Mouse (Mus musculus) left cerebral cortex, postnatal 14 days (tissue): ENCODE measurements around the gene Ip6k2. TPM values are rescaled to one million over a fixed set of nuclear protein-coding genes. Genes with fewer than 3 reads are reported as not detected.

ENCODE experiments used
- DNase-seq, 2 experiments: peaks; one replicate each; pipeline ENCODE4 v3.0.0; 2021 to 2022; ENCODE audit warnings: low spot score in 2 of 2, mixed read lengths in 1 of 2
- intact Hi-C: fragments of 180-260 bp; cut with DNase I; formaldehyde crosslinking; loops from one replicate; pipeline ENCODE4 v1.15.1; 2025
- long read RNA-seq, 2 experiments: library from polyadenylated mRNA; stranded (forward); transcript quantifications; one replicate each; pipeline ENCODE4 v2.0.0; 2021
- total RNA-seq, 2 experiments: library from RNA; stranded (reverse); gene quantifications; 2 replicates each; pipeline ENCODE4 v1.2.3; 2021

The Ip6k2 gene
- 100 to 1,000 TPM; 149 to 153 TPM for total RNA-seq
- long read RNA-seq, experiment 1, transcript Ip6k2-204 (3 exons, 1,191 nt) = minor isoform, 6 of 66 reads
- long read RNA-seq, experiment 1, transcript Ip6k2-207 (2 exons, 2,820 nt) = major isoform, 7 of 66 reads
- long read RNA-seq, experiment 1, partial matches to known transcripts = 15 of 66 reads
- long read RNA-seq, experiment 1, other reads (novel, unspliced or antisense) = 33 of 66 reads
- long read RNA-seq, experiment 2, partial matches to known transcripts = 7 of 42 reads
- long read RNA-seq, experiment 2, other reads (novel, unspliced or antisense) = 28 of 42 reads

- peak; percentile 96 to 97 for DNase-seq
- intact Hi-C loops = no loop called here
Measured at GRCm38 (mm10) chr9:108783548-108784463, at the start of gene Ip6k2. Gene Ip6k2, plus strand, starts transcription at chr9:108783796.

GRCm38 (mm10) chr9:108734626-108735025, 49.0 kb upstream of the Ip6k2 start:
- intact Hi-C loops = no loop called here

DNA sequence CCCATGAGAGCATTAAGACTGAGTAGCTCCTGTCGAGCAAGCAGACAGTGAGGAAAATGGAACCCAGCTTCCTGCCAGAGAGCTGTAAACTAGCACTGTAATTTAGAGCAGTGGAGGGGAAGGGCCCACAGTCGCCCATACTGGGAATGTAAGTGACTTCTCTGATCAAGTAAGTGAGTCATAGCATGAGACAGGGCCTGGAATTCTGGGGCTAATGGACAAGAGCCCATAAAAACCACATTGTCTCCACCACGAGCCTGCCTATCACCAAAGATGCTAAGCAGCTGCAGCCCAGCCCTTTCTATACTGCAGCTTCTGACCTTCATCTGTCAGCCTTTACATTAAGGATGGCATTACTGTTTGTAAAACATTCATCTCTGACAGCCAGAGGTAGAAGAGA, 44.4 kb upstream of the Ip6k2 start:
- intact Hi-C loops = no loop called here
- DNase-seq = no peak

More at GRCm38 (mm10) chr9:108734626-108735025, 49.0 kb upstream of the Ip6k2 start:
- no peak for DNase-seq

DNA sequence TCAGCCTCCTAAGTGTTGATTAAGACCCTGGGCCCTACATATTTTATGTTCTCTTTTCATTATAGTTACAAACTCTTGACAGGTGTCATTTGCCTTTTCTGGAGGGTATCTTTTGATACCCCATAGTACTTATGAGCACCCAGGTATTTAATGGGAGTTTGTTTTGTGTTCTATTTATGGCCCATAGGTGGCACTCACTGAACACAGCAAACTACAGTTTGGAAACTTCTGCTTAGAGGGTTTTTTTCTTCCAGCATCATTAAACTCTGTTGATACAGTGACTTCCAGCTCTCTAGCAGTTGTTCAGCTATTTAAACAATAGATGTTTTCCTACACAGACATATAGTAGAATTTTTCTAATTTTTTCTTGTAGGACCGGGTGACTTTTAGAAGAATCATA, 43.5 kb upstream of the Ip6k2 start:
- intact Hi-C loops = no loop called here

DNA sequence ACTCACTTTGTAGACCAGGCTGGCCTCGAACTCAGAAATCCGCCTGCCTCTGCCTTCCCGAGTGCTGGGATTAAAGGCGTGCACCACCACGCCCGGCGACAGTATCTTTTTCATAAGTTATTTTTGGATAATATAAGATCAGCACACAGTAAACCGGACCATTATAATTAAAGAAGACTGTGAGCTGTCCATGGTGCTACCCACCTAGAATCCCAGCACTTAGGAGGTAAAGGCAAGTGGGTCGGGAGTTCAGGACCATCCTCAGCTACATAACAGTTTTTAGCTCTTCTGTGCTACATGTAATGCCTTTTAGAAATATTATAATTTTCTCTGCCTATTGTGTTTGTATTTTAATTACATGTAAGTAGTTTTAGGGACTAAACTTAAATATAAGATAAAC, 41.5 kb upstream of the Ip6k2 start:
- DNase-seq = no peak
- intact Hi-C loops = no loop called here

More for the DNA sequence above, 43.5 kb upstream of the Ip6k2 start:
- no peak for DNase-seq

GRCm38 (mm10) chr9:108746876-108747499, 36.6 kb upstream of the Ip6k2 start:
- DNase-seq = no peak
- intact Hi-C loops = no loop called here

- intact Hi-C loops = no loop called here
- DNase-seq = no peak
Measured at GRCm38 (mm10) chr9:108747694-108748093, 35.9 kb upstream of the Ip6k2 start.

DNA sequence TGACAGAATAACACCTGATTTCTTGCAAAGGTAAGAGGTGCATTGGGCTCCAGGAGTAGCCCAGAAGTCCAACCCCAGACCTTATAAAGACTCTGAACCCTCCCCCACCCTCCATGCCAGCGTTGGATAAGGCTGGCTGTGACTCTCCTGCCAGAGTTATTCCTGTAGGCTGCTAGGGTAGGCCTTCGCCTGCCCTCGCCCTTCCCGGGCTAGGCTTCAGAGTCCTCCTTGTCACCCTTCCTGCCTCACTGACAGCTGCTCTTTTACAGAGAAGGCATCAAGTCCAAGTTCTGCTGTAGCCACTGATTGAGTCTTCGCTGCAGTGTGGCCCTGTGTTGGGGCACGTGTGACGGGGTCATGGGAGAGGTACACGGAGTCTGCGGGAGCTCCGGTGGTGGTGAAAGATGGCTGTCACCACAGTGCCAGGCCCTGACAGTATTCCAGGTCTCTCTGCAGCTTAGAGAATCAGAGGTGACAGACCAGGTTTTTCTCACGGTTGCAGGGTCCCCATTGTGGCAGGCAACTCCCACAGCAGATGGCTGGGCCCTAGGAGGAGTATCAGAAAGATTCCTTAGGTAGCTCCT, 34.9 kb upstream of the Ip6k2 start:
- intact Hi-C loops = no loop called here
- no peak for DNase-seq

DNA sequence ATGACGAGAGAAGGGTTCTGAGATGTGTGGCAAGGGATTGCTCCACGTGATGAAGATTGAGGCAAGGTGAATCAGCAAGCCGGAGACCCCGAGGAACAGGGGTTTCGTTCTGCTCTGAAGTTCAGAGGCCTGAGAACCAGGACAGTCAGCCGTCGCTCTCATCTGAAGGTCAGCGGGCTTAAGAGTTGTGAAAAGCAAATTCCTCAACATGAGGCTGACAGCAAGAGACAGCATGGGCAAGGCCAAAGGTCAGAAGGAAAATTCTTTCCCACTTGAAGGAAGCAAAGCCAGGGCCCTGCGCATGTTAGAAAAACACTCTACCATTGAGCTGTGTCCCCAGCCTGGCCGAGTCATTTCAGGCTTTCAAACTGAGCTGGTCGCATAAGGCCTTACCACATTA, 33.0 kb upstream of the Ip6k2 start:
- intact Hi-C loops = loop anchor here (5.0 kb wide), 1 partner anchor 57 kb away; the partner anchor contains the start of gene Nckipsd
- no peak for DNase-seq

GRCm38 (mm10) chr9:108752142-108752920, 31.3 kb upstream of the Ip6k2 start:
- no peak for DNase-seq
- intact Hi-C loops = loop anchor here (5.0 kb wide), 1 partner anchor 55 kb away; the partner anchor contains the start of gene Nckipsd

DNA sequence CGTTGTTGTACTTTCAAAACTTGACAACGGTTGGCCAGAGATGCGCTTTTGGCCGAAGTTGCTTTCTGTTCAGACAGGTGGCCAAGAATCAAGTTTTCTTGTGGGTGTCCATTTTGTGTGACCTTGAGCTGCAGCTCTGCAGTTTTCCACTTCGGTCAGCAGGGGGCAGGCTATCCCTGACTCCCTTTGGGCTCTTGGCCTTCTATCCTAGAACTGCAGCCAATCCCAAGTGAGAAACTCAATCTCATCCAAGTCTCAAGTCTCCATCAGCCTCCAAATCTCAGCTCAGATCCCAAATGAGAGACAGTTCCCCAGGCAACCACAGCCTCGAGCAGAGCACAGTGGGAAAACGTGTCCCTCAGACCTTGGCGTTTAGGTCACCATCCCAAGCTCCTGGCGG, 30.3 kb upstream of the Ip6k2 start:
- peak; percentile 69 to 79 for DNase-seq
- intact Hi-C loops = loop anchor here (5.0 kb wide), 1 partner anchor 54 kb away; the partner anchor contains the start of gene Nckipsd

DNA sequence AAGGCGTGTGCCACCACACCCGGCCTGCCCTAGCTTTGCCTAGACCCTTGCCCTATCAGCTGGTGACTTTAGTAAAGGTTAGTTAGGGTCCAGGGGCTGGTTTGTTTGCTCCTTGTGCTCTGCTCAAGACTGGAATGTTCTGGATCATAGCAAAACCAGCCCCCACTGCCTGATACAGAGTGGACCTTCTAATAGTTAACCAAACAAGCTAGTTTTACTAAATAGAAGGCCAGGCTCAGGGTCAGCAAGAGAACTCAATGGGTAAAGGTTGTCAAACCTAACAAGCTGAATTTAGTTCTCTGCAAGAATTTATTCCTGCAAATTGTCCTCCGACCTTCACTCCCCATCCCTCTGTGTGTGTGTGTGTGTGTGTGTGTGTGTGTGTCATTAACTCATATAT, 29.6 kb upstream of the Ip6k2 start:
- no peak for DNase-seq
- intact Hi-C loops = loop anchor here (5.0 kb wide), 1 partner anchor 53 kb away; the partner anchor contains the start of gene Nckipsd

- intact Hi-C loops = loop anchor here (5.0 kb wide), 1 partner anchor 53 kb away; the partner anchor contains the start of gene Nckipsd
- DNase-seq = peak; percentile 49 to 59
Measured at GRCm38 (mm10) chr9:108754423-108754822, 29.2 kb upstream of the Ip6k2 start.

GRCm38 (mm10) chr9:108757406-108757805, 26.2 kb upstream of the Ip6k2 start:
- intact Hi-C loops = no loop called here

GRCm38 (mm10) chr9:108759121-108759520, 24.5 kb upstream of the Ip6k2 start:
- no peak for DNase-seq
- intact Hi-C loops = no loop called here

More at GRCm38 (mm10) chr9:108757406-108757805, 26.2 kb upstream of the Ip6k2 start:
- no peak for DNase-seq

DNA sequence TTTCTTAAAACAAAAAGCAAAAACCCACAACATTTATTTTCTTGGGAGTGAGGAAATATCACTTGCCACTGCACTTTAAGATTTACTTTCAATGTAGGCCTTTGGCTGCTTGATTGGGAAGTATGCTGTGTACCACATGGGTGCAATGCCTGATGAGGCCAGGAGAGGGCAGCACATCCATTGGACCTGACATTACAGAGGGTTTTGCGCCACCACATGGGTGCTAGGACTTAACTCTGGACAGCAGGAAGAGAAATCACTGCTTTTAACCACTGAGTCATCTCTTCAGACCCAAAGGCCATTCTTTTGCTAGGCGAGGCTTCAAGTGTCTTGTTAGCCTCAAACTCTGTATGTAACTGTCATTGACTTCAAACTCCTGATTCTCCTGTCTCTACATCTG, 23.8 kb upstream of the Ip6k2 start:
- peak in 1 of 2 experiments; percentile 31 for DNase-seq
- intact Hi-C loops = no loop called here

- intact Hi-C loops = no loop called here
- no peak for DNase-seq
Measured at GRCm38 (mm10) chr9:108761561-108761960, 22.0 kb upstream of the Ip6k2 start.

DNA sequence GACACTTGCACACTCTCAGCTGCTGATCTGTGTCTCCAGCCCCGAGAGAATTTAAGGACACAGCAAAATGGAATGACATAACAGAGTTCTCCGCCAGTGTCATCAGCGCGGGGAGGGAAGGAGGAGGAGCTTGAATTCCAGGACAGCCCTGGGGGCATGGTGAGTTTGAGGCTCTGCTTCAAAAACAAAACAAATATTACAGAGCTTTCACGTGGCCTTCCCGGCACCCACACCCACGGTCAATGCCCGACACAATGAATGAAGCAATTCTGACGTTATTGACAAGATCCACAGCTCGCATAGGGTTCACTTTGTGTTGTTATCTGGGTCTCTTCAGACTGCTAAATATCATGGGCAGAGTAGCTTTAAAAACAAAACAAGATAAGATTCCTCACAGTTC, 18.6 kb upstream of the Ip6k2 start:
- intact Hi-C loops = no loop called here
- no peak for DNase-seq

DNA sequence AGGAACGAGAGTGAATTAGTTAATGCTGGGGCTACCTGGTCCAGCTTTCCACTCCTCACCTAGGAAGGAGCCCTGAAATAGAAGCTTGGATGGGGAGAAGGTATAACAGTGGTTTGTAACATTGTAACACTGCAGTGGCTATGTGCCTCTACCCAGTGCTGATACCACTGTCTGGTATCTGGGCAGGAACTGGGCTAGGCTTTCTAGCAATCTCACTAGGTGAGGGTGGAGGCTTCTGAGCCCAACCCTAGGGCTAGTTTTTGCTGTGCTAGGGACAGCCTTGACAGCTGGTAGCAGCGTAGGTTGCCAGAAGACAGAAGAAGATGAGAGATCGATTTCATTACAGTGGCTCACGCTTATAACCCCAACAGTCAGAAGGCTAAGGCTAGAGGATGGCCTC, 7.0 kb upstream of the Ip6k2 start:
- no peak for DNase-seq
- intact Hi-C loops = no loop called here
